Mouse (Mus musculus) layer of hippocampus, adult 9-10 months (tissue): Measurements from ENCODE around the gene Ccdc149.

ENCODE experiments used
- DNase-seq: peaks from one replicate; pipeline ENCODE4 v3.0.0; 2022; ENCODE audit warnings: low spot score

Gene Ccdc149

GRCm38 (mm10) chr5:52370901-52371300 is 100.4 kb downstream of the Ccdc149 start:
- DNase-seq, result no peak

GRCm38 (mm10) chr5:52367866-52368840 is 103.2 kb downstream of the Ccdc149 start:
- DNase-seq, result no peak

- DNase-seq, result no peak
Observed at GRCm38 (mm10) chr5:52366661-52367060, 104.7 kb downstream of the Ccdc149 start.

GRCm38 (mm10) chr5:52365930-52366329 is 105.4 kb downstream of the Ccdc149 start:
- DNase-seq, result peak; percentile 22

GRCm38 (mm10) chr5:52364521-52364920 is 106.8 kb downstream of the Ccdc149 start:
- no peak for DNase-seq

- DNase-seq, result no peak
Observed at GRCm38 (mm10) chr5:52363468-52364150, 107.7 kb downstream of the Ccdc149 start, which contains the start of gene Sod3. TSS of gene Sod3 (plus strand) at chr5:52363791.

GRCm38 (mm10) chr5:52362776-52363467 is 108.4 kb downstream of the Ccdc149 start:
- no peak for DNase-seq

GRCm38 (mm10) chr5:52360286-52361049 is 110.9 kb downstream of the Ccdc149 start:
- DNase-seq, result no peak

GRCm38 (mm10) chr5:52358120-52358519 is 113.2 kb downstream of the Ccdc149 start:
- no peak for DNase-seq

- DNase-seq, result no peak
Observed at GRCm38 (mm10) chr5:52357175-52357754, 114.1 kb downstream of the Ccdc149 start.

- no peak for DNase-seq
Observed at GRCm38 (mm10) chr5:52355612-52356011, 115.7 kb downstream of the Ccdc149 start.

- DNase-seq, result no peak
Observed at GRCm38 (mm10) chr5:52354441-52354840, 116.9 kb downstream of the Ccdc149 start.

GRCm38 (mm10) chr5:52352730-52353129 is 118.6 kb downstream of the Ccdc149 start:
- no peak for DNase-seq

- DNase-seq, result no peak
Observed at GRCm38 (mm10) chr5:52351561-52351960, 119.8 kb downstream of the Ccdc149 start.

GRCm38 (mm10) chr5:52350451-52350850 is 120.9 kb downstream of the Ccdc149 start:
- no peak for DNase-seq

- no peak for DNase-seq
Observed at GRCm38 (mm10) chr5:52346890-52347289, 124.4 kb downstream of the Ccdc149 start.

- DNase-seq, result no peak
Observed at GRCm38 (mm10) chr5:52339134-52339533, 132.2 kb downstream of the Ccdc149 start.

- no peak for DNase-seq
Observed at GRCm38 (mm10) chr5:52335590-52335989, 135.7 kb downstream of the Ccdc149 start.

GRCm38 (mm10) chr5:52332120-52332519 is 139.2 kb downstream of the Ccdc149 start:
- DNase-seq, result no peak
